In the genomic region with DNA sequence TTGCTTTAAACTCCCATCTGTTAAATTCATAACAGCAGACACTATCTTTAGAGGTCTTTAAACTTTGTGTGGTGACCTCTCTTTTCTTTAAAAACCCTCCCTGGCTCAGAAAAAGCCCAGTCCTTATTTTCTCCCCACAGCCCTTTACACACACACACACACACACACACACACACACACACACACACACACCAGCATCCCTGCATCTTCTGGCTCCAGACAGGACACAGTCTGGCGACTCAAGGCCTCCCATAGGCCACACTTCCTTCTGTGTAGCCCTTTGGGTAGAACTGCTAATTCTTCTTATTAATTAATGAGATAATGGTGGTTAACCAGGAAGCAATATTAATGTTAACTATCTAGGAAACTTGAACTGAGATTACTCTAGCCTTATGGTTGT, we compare ENCODE assay signal across 16 mouse cellular contexts.
DNase-seq lines count a peak whose midpoint lies in the region; ATAC-seq and TF ChIP-seq lines count a peak whose summit lies in the region.
"Had no signal": no experiment of that assay in that cellular context is flagged by ENCODE, and none has a peak within 500 bp of the region (broad histone marks: within the 10 kb centered on the region; RNA-seq: fewer than 3 reads in every experiment).

No protein-coding gene starts in this region.

- no peak for TF ChIP-seq CTCF in olfactory bulb, adult 2 months (IDR thresholded peaks at IDR 0.05; ENCODE audit: insufficient read depth, low read depth, low read length)

- peak overlapping the region; percentile 21; the same call in 1 of the 2 replicates for H3K27ac ChIP-seq in heart, embryonic 13.5 days (replicated peaks)
- no peak overlapping the region for H3K27ac ChIP-seq in lung, embryonic 15.5 days
- H3K27ac ChIP-seq in hindbrain, embryonic 16.5 days (ENCODE audit: low read depth, low read length), result peak overlapping the region; percentile 77; the same call in 1 of the 2 replicates
- 0 out of 2 replicates have a peak overlapping the region, but pooled peaks have one; percentile 44 for H3K27ac ChIP-seq in olfactory bulb, adult 2 months (ENCODE audit: insufficient read depth, low read depth, low read length)
- H3K27ac ChIP-seq: embryonic facial prominence, embryonic 15.5 days; kidney, postnatal 0 days; liver, embryonic 14.5 days had no signal

- WGBS in heart, embryonic 13.5 days, result 77% methylated on average over 1 of the region's 1 CpGs
- 40% methylated on average over 1 of the region's 1 CpGs for WGBS in lung, embryonic 15.5 days
- 39% methylated on average over 1 of the region's 1 CpGs for WGBS in hindbrain, embryonic 16.5 days
- 62% methylated on average over 1 of the region's 1 CpGs for WGBS in olfactory bulb, adult 2 months

- peak overlapping the region; percentile 13; the same call in 1 of the 2 replicates for H3K4me2 ChIP-seq in heart, embryonic 13.5 days
- H3K4me2 ChIP-seq in lung, embryonic 15.5 days, result peak overlapping the region; percentile 8; the same call in 1 of the 2 replicates
- H3K4me2 ChIP-seq in hindbrain, embryonic 16.5 days (ENCODE audit: low read length), result peak overlapping the region; percentile 55
- H3K4me2 ChIP-seq: embryonic facial prominence, embryonic 15.5 days had no signal

- no peaks in the 10 kb centered on the region for H3K27me3 ChIP-seq in heart, embryonic 13.5 days (replicated peaks)
- H3K27me3 ChIP-seq in lung, embryonic 15.5 days, result no peaks in the 10 kb centered on the region
- no peaks in the 10 kb centered on the region for H3K27me3 ChIP-seq in hindbrain, embryonic 16.5 days (replicated peaks; ENCODE audit: control insufficient read depth, insufficient read depth, low read length)
- H3K27me3 ChIP-seq: embryonic facial prominence, embryonic 15.5 days had no signal

- no peaks in the 10 kb centered on the region for H3K9me3 ChIP-seq in heart, embryonic 13.5 days
- H3K9me3 ChIP-seq in lung, embryonic 15.5 days, result no peaks in the 10 kb centered on the region
- no peaks in the 10 kb centered on the region for H3K9me3 ChIP-seq in hindbrain, embryonic 16.5 days (ENCODE audit: control insufficient read depth, low read length)
- H3K9me3 ChIP-seq: embryonic facial prominence, embryonic 15.5 days had no signal

- no peak for TF ChIP-seq POLR2A in olfactory bulb, adult 2 months (IDR thresholded peaks at IDR 0.05; ENCODE audit: insufficient read depth, low read depth, low read length)

- peaks cover 67% of the 10 kb centered on the region for H3K36me3 ChIP-seq in heart, embryonic 13.5 days
- H3K36me3 ChIP-seq in lung, embryonic 15.5 days, result peaks cover 21% of the 10 kb centered on the region
- H3K36me3 ChIP-seq in hindbrain, embryonic 16.5 days (ENCODE audit: control insufficient read depth, insufficient read depth, low read length), result no peaks in the 10 kb centered on the region; the same call in 1 of the 2 replicates

- 0 out of 2 replicates have a peak overlapping the region, but pooled peaks have one; percentile 26 for H3K9ac ChIP-seq in heart, embryonic 13.5 days
- H3K9ac ChIP-seq in lung, embryonic 15.5 days, result no peak overlapping the region
- H3K9ac ChIP-seq in hindbrain, embryonic 16.5 days (ENCODE audit: low read depth, low read length), result no peak overlapping the region
- H3K9ac ChIP-seq: embryonic facial prominence, embryonic 15.5 days; liver, embryonic 14.5 days had no signal

- no peak for ATAC-seq in heart, embryonic 13.5 days (ENCODE audit: extremely low read depth, insufficient number of reproducible peaks, low FRiP score, low TSS enrichment)
- ATAC-seq in lung, embryonic 15.5 days (ENCODE audit: borderline replicate concordance, extremely low read depth, low FRiP score, low TSS enrichment), result no peak
- ATAC-seq in hindbrain, embryonic 16.5 days, result 0 out of 2 replicates have a peak, but pooled peaks have one; percentile 16

- H3K4me3 ChIP-seq in heart, embryonic 13.5 days, result no peak overlapping the region
- no peak overlapping the region for H3K4me3 ChIP-seq in lung, embryonic 15.5 days
- peak overlapping the region; percentile 8; the same call in 1 of the 2 replicates for H3K4me3 ChIP-seq in hindbrain, embryonic 16.5 days (ENCODE audit: low read length)
- no peak overlapping the region for H3K4me3 ChIP-seq in olfactory bulb, adult 2 months (ENCODE audit: insufficient read depth, low read depth, low read length)
- H3K4me3 ChIP-seq: embryonic facial prominence, embryonic 15.5 days had no signal

- DNase-seq in heart, postnatal 4 days, result no peak
- DNase-seq in lung, adult 18-20 months, result no peak
- no peak for DNase-seq in kidney, postnatal 10 days
- DNase-seq: adrenal gland, postnatal 25 days; cerebellum, postnatal 36 days; heart, postnatal 36 days; left cerebral cortex, postnatal 4 days; lung, postnatal 4 days; right cerebral cortex, postnatal 25 days had no signal

- H3K4me1 ChIP-seq in heart, embryonic 13.5 days, result peaks cover 90% of the 10 kb centered on the region
- H3K4me1 ChIP-seq in lung, embryonic 15.5 days, result peaks cover 77% of the 10 kb centered on the region
- peaks cover 10% of the 10 kb centered on the region for H3K4me1 ChIP-seq in hindbrain, embryonic 16.5 days (ENCODE audit: control insufficient read depth, insufficient read depth, low read depth, low read length)
- peaks cover 7% of the 10 kb centered on the region for H3K4me1 ChIP-seq in olfactory bulb, adult 2 months (ENCODE audit: control insufficient read depth, insufficient read depth, low read length)
